Mouse (Mus musculus): ENCODE measurements around the gene Creb5. TPM values are rescaled to one million over a fixed set of nuclear protein-coding genes. Genes with fewer than 3 reads are reported as not detected.

Gene Creb5
- polyA plus RNA-seq, 1 experiment from 2014 or later: 2.8 TPM

DNA sequence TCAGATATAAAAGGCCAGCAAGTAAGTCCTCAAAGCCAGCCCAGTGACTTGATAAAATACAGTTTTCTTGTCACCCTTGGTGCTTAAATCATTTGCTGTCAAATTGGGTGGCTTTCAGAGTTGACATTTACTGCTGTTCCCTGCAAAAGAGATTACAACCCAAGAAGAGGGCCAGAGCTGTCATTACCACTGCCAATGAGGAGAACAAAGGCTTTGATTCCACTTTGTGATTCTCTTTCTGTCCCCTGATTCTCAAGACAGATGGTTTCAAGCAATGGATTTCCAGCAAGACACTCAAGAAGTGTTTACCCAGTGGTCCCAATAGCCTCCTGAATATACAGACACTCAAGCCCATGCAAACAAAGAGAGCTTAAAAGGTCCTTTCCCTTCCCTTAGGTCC is 451.1 kb downstream of the Creb5 start:
- Histone ChIP-seq H3K27me3 (replicated peaks; ENCODE audit: control insufficient read depth, insufficient read depth, low read length) (no peaks in the 10 kb centered on the region), H3K9ac (ENCODE audit: low read depth, low read length) (no peak overlapping the region), H3K4me3 (ENCODE audit: low read depth, low read length) (no peak overlapping the region), H3K4me2 (replicated peaks; ENCODE audit: low read depth) (no peak overlapping the region), H3K9me3 (ENCODE audit: control insufficient read depth) (no peaks in the 10 kb centered on the region), H3K36me3 (ENCODE audit: control insufficient read depth, insufficient read depth) (no peaks in the 10 kb centered on the region), H3K4me1 (replicated peaks; ENCODE audit: control insufficient read depth, insufficient read depth, low read length) (no peaks in the 10 kb centered on the region), H3K27ac (ENCODE audit: low read depth, low read length) (no peak overlapping the region)
- ATAC-seq: no peak
- TF ChIP-seq CTCF (IDR thresholded peaks at IDR 0.05; ENCODE audit: low read depth): no peak

GRCm38 (mm10) chr6:53741222-53741621 is 454.2 kb downstream of the Creb5 start:
- no peaks in the 10 kb centered on the region for H3K4me1 ChIP-seq (replicated peaks; ENCODE audit: control insufficient read depth, insufficient read depth, low read length)
- no peak overlapping the region for H3K27ac ChIP-seq (ENCODE audit: low read depth, low read length)
- H3K4me3 ChIP-seq (ENCODE audit: low read depth, low read length): no peak overlapping the region
- H3K4me2 ChIP-seq (replicated peaks; ENCODE audit: low read depth): no peak overlapping the region
- 86% methylated on average over 3 of the region's 3 CpGs for WGBS
- no peaks in the 10 kb centered on the region for H3K27me3 ChIP-seq (replicated peaks; ENCODE audit: control insufficient read depth, insufficient read depth, low read length)
- no peak for ATAC-seq
- no peak overlapping the region for H3K9ac ChIP-seq (ENCODE audit: low read depth, low read length)
- no peak for TF ChIP-seq CTCF (IDR thresholded peaks at IDR 0.05; ENCODE audit: low read depth)
- H3K36me3 ChIP-seq (ENCODE audit: control insufficient read depth, insufficient read depth): no peaks in the 10 kb centered on the region
- H3K9me3 ChIP-seq (ENCODE audit: control insufficient read depth): no peaks in the 10 kb centered on the region

Other genes starting within 250 kb of the Creb5 start
- 5.1 and 6.0 TPM in 2 replicates for gene Jazf1, start 218.6 kb upstream of the Creb5 start, polyA plus RNA-seq (2015; fragmentation: Nextera tagmentation; extraction: Ambion mirVana)

Data from intestine, postnatal 0 days (tissue).